In genomic region chr5:112956368-112956767, GRCm38 (mm10) we compare ENCODE assay signal across 27 mouse cellular contexts. TPM values are rescaled to one million over a fixed set of nuclear protein-coding genes. Genes with fewer than 3 reads are reported as not detected.
A peak's percentile ranks its signal among the peaks of the same experiment; 100 is the strongest.
DNase-seq lines count a peak whose midpoint lies in the region; ATAC-seq and TF ChIP-seq lines count a peak whose summit lies in the region.
"Had no signal": no experiment of that assay in that cellular context is flagged by ENCODE, and none has a peak within 500 bp of the region (broad histone marks: within the 10 kb centered on the region; RNA-seq: fewer than 3 reads in every experiment).

No protein-coding gene starts in this region.

- no peak for TF ChIP-seq EP300 in heart, postnatal 0 days (IDR thresholded peaks at IDR 0.05; ENCODE audit: low read depth)

- no peaks in the 10 kb centered on the region for H3K27me3 ChIP-seq in heart, embryonic 13.5 days (replicated peaks)
- H3K27me3 ChIP-seq in heart, postnatal 0 days (ENCODE audit: control insufficient read depth, insufficient read depth, low read length) = no peaks in the 10 kb centered on the region
- no peaks in the 10 kb centered on the region for H3K27me3 ChIP-seq in liver, embryonic 13.5 days
- no peaks in the 10 kb centered on the region for H3K27me3 ChIP-seq in liver, embryonic 16.5 days (ENCODE audit: control insufficient read depth, insufficient read depth, low read depth, low read length)
- H3K27me3 ChIP-seq: CH12.LX; embryonic facial prominence, embryonic 12.5 days; embryonic facial prominence, embryonic 15.5 days; heart, embryonic 12.5 days; intestine, embryonic 15.5 days had no signal

- WGBS in heart, embryonic 13.5 days = 78% methylated on average over 8 of the region's 8 CpGs
- 81% methylated on average over 8 of the region's 8 CpGs for WGBS in heart, postnatal 0 days
- WGBS in liver, embryonic 13.5 days (ENCODE audit: insufficient replicate concordance) = 66% methylated on average over 8 of the region's 8 CpGs
- WGBS in liver, embryonic 16.5 days (ENCODE audit: insufficient replicate concordance) = 63% methylated on average over 8 of the region's 8 CpGs

- no peak for TF ChIP-seq CTCF in heart, postnatal 0 days (IDR thresholded peaks at IDR 0.05; ENCODE audit: low read depth)

- H3K4me3 ChIP-seq in heart, embryonic 13.5 days = no peak overlapping the region
- H3K4me3 ChIP-seq in heart, postnatal 0 days (ENCODE audit: low read depth, low read length) = 0 out of 2 replicates have a peak overlapping the region, but pooled peaks have one; percentile 27
- no peak overlapping the region for H3K4me3 ChIP-seq in liver, embryonic 13.5 days (replicated peaks)
- H3K4me3 ChIP-seq in liver, embryonic 16.5 days (ENCODE audit: low read depth, low read length) = no peak overlapping the region
- H3K4me3 ChIP-seq: embryonic facial prominence, embryonic 12.5 days; embryonic facial prominence, embryonic 15.5 days; gastrocnemius, adult 2 months; heart, embryonic 12.5 days; hindbrain, embryonic 10.5 days; hindbrain, embryonic 13.5 days; intestine, embryonic 15.5 days had no signal

- ATAC-seq in heart, embryonic 13.5 days (ENCODE audit: extremely low read depth, insufficient number of reproducible peaks, low FRiP score, low TSS enrichment) = no peak
- ATAC-seq in heart, postnatal 0 days (ENCODE audit: insufficient read depth, low read depth) = no peak
- ATAC-seq in liver, embryonic 13.5 days (ENCODE audit: low read depth) = peak; percentile 57
- ATAC-seq in liver, embryonic 16.5 days (ENCODE audit: low read depth) = peak; percentile 52
- ATAC-seq: forebrain, embryonic 14.5 days; forebrain, postnatal 0 days; hindbrain, embryonic 16.5 days; intestine, embryonic 15.5 days; Patski had no signal

- H3K4me1 ChIP-seq in heart, embryonic 13.5 days = peaks cover 36% of the 10 kb centered on the region
- H3K4me1 ChIP-seq in heart, postnatal 0 days (ENCODE audit: control insufficient read depth, insufficient read depth) = peaks cover 20% of the 10 kb centered on the region; the same call in 1 of the 2 replicates
- peaks cover 4% of the 10 kb centered on the region for H3K4me1 ChIP-seq in liver, embryonic 13.5 days (replicated peaks)
- H3K4me1 ChIP-seq in liver, embryonic 16.5 days (ENCODE audit: control insufficient read depth, low read depth, low read length) = no peaks in the 10 kb centered on the region; the same call in 1 of the 2 replicates

- H3K9ac ChIP-seq in heart, embryonic 13.5 days = peak overlapping the region; percentile 21; the same call in 1 of the 2 replicates
- H3K9ac ChIP-seq in heart, postnatal 0 days (replicated peaks; ENCODE audit: low read depth, low read length) = no peak overlapping the region
- no peak overlapping the region for H3K9ac ChIP-seq in liver, embryonic 13.5 days
- no peak overlapping the region for H3K9ac ChIP-seq in liver, embryonic 16.5 days (ENCODE audit: low read depth, low read length)
- H3K9ac ChIP-seq: embryonic facial prominence, embryonic 12.5 days; embryonic facial prominence, embryonic 15.5 days; forebrain, postnatal 0 days; heart, embryonic 12.5 days; hindbrain, embryonic 13.5 days; intestine, embryonic 15.5 days had no signal

- DNase-seq in heart, adult 11 months = no peak
- no peak for DNase-seq in heart, postnatal 0 days (ENCODE audit: low spot score)
- DNase-seq in heart, adult 9 months (ENCODE audit: low spot score in 2 of 2) = no peak
- no peak for DNase-seq in liver, embryonic 13.5 days
- no peak for DNase-seq in layer of hippocampus, postnatal 14 days (ENCODE audit: low spot score in 2 of 2)
- DNase-seq: adrenal gland, postnatal 10 days; B cell, adult 2 months; cerebellum, adult 11 months; cerebellum, adult 2 months; cerebellum, adult 9-11 months; cerebellum, postnatal 25 days; forebrain, postnatal 0 days; gastrocnemius, adult 2 months; gastrocnemius, postnatal 14 days had no signal

- H3K4me2 ChIP-seq in heart, embryonic 13.5 days = peak overlapping the region; percentile 40
- peak overlapping the region; percentile 48; the same call in 1 of the 2 replicates for H3K4me2 ChIP-seq in heart, postnatal 0 days (ENCODE audit: low read depth, low read length)
- no peak overlapping the region for H3K4me2 ChIP-seq in liver, embryonic 13.5 days
- no peak overlapping the region for H3K4me2 ChIP-seq in liver, embryonic 16.5 days (ENCODE audit: low read depth, low read length)
- H3K4me2 ChIP-seq: embryonic facial prominence, embryonic 12.5 days; embryonic facial prominence, embryonic 15.5 days; hindbrain, embryonic 13.5 days; intestine, embryonic 15.5 days had no signal

- no peak overlapping the region for H3K27ac ChIP-seq in heart, embryonic 13.5 days (replicated peaks)
- H3K27ac ChIP-seq in heart, postnatal 0 days (ENCODE audit: low read depth) = no peak overlapping the region
- H3K27ac ChIP-seq in liver, embryonic 13.5 days = no peak overlapping the region
- peak overlapping the region; percentile 14; the same call in 1 of the 2 replicates for H3K27ac ChIP-seq in liver, embryonic 16.5 days (ENCODE audit: low read length)
- H3K27ac ChIP-seq: embryonic facial prominence, embryonic 12.5 days; embryonic facial prominence, embryonic 15.5 days; hindbrain, embryonic 10.5 days; hindbrain, embryonic 13.5 days; intestine, embryonic 15.5 days had no signal

- no peaks in the 10 kb centered on the region for H3K9me3 ChIP-seq in heart, embryonic 13.5 days
- no peaks in the 10 kb centered on the region for H3K9me3 ChIP-seq in heart, postnatal 0 days (replicated peaks; ENCODE audit: control insufficient read depth, low read length)
- no peaks in the 10 kb centered on the region for H3K9me3 ChIP-seq in liver, embryonic 13.5 days (replicated peaks)
- no peaks in the 10 kb centered on the region for H3K9me3 ChIP-seq in liver, embryonic 16.5 days (replicated peaks; ENCODE audit: control insufficient read depth, low read length)
- H3K9me3 ChIP-seq: embryonic facial prominence, embryonic 12.5 days; embryonic facial prominence, embryonic 15.5 days; heart, embryonic 12.5 days; hindbrain, embryonic 10.5 days; hindbrain, embryonic 13.5 days; intestine, embryonic 15.5 days had no signal

- H3K36me3 ChIP-seq in heart, embryonic 13.5 days = peaks cover 13% of the 10 kb centered on the region; the same call in 1 of the 2 replicates
- no peaks in the 10 kb centered on the region; the same call in none of the 2 replicates for H3K36me3 ChIP-seq in heart, postnatal 0 days (replicated peaks; ENCODE audit: control insufficient read depth, insufficient read depth, low read length)
- H3K36me3 ChIP-seq in liver, embryonic 13.5 days = no peaks in the 10 kb centered on the region
- H3K36me3 ChIP-seq in liver, embryonic 16.5 days (ENCODE audit: control insufficient read depth, insufficient read depth) = no peaks in the 10 kb centered on the region
- H3K36me3 ChIP-seq: embryonic facial prominence, embryonic 12.5 days; embryonic facial prominence, embryonic 15.5 days; G1E; hindbrain, embryonic 10.5 days; hindbrain, embryonic 13.5 days; intestine, embryonic 15.5 days had no signal

RNA-seq across cellular contexts. Expression of gene Grk3, which starts 59.2 kb away (rescaled TPM):
- 12.3 TPM in 2 replicates for polyA plus RNA-seq in heart, embryonic 13.5 days (2015; fragmentation: Nextera tagmentation; extraction: Ambion mirVana)
- 33.8 and 41.8 TPM in 2 replicates for total RNA-seq in heart, postnatal 0 days (2014; rRNA removed; ENCODE audit: low replicate concordance)
- 12.2 and 12.3 TPM in 2 replicates for polyA plus RNA-seq in heart, postnatal 0 days (2015; fragmentation: Nextera tagmentation; extraction: Ambion mirVana)
- 1.7 and 2.1 TPM in 2 replicates for polyA plus RNA-seq in liver, embryonic 13.5 days (2015; fragmentation: Nextera tagmentation; extraction: Ambion mirVana)
- 2.7 and 3.4 TPM in 2 replicates for polyA plus RNA-seq in liver, embryonic 16.5 days (2015; fragmentation: Nextera tagmentation; extraction: Ambion mirVana)
- 10 to 100 TPM; 57.3 to 76.8 TPM for total RNA-seq in layer of hippocampus, postnatal 14 days (2021)
- total RNA-seq: CH12.LX had no signal
- polyA plus RNA-seq: G1E, Patski had no signal

Comparison
In these comparisons a context has a peak if more than half of its experiments do, and no peak if none do; other contexts are left out.
1. ATAC-seq: peak in liver, embryonic 13.5 days (single experiment) and liver, embryonic 16.5 days (single experiment); none in heart, embryonic 13.5 days (single experiment) and heart, postnatal 0 days (single experiment).
2. H3K4me2 ChIP-seq: peak in heart, embryonic 13.5 days (single experiment) and heart, postnatal 0 days (single experiment); none in liver, embryonic 13.5 days (single experiment) and liver, embryonic 16.5 days (single experiment).